Mouse (Mus musculus): ENCODE measurements around the gene Tmem40. TPM values are rescaled to one million over a fixed set of nuclear protein-coding genes. Genes with fewer than 3 reads are reported as not detected.

Tmem40 gene
- polyA plus RNA-seq, 1 experiment from 2014 or later: 24.7 TPM

GRCm38 (mm10) chr6:115698699-115699098, 63.5 kb downstream of the Tmem40 start:
- Histone ChIP-seq H3K4me3 (replicated peaks) (no peak overlapping the region), H3K9me3 (replicated peaks) (no peaks in the 10 kb centered on the region), H3K4me1 (replicated peaks) (no peaks in the 10 kb centered on the region; the same call in 1 of the 2 replicates), H3K27ac (replicated peaks) (no peak overlapping the region), H3K36me3 (replicated peaks) (no peaks in the 10 kb centered on the region), H3K4me2 (no peak overlapping the region), H3K9ac (no peak overlapping the region), H3K27me3 (no peaks in the 10 kb centered on the region)
- WGBS (ENCODE audit: insufficient replicate concordance): 56% methylated on average over 4 of the region's 4 CpGs
- no peak for ATAC-seq (ENCODE audit: insufficient read depth)

GRCm38 (mm10) chr6:115697739-115698558, 64.3 kb downstream of the Tmem40 start:
- Histone ChIP-seq H3K4me3 (replicated peaks) (no peak overlapping the region), H3K9me3 (replicated peaks) (no peaks in the 10 kb centered on the region), H3K4me2 (no peak overlapping the region), H3K4me1 (replicated peaks) (no peaks in the 10 kb centered on the region; the same call in 1 of the 2 replicates), H3K27me3 (no peaks in the 10 kb centered on the region), H3K27ac (replicated peaks) (no peak overlapping the region), H3K36me3 (replicated peaks) (no peaks in the 10 kb centered on the region), H3K9ac (no peak overlapping the region)
- ATAC-seq (ENCODE audit: insufficient read depth): no peak
- WGBS (ENCODE audit: insufficient replicate concordance): 68% methylated on average over 17 of the region's 17 CpGs

GRCm38 (mm10) chr6:115696707-115697215, 65.4 kb downstream of the Tmem40 start:
- H3K4me1 ChIP-seq (replicated peaks): no peaks in the 10 kb centered on the region; the same call in 1 of the 2 replicates
- H3K9ac ChIP-seq: no peak overlapping the region
- no peak overlapping the region for H3K4me2 ChIP-seq
- H3K27me3 ChIP-seq: no peaks in the 10 kb centered on the region
- no peaks in the 10 kb centered on the region for H3K9me3 ChIP-seq (replicated peaks)
- no peak for ATAC-seq (ENCODE audit: insufficient read depth)
- no peak overlapping the region for H3K4me3 ChIP-seq (replicated peaks)
- no peak overlapping the region for H3K27ac ChIP-seq (replicated peaks)
- no peaks in the 10 kb centered on the region for H3K36me3 ChIP-seq (replicated peaks)
- 75% methylated on average over 7 of the region's 7 CpGs for WGBS (ENCODE audit: insufficient replicate concordance)

- ATAC-seq (ENCODE audit: insufficient read depth): no peak
- 52% methylated on average over 7 of the region's 7 CpGs for WGBS (ENCODE audit: insufficient replicate concordance)
- no peaks in the 10 kb centered on the region for H3K27me3 ChIP-seq
- no peaks in the 10 kb centered on the region for H3K36me3 ChIP-seq (replicated peaks)
- H3K9me3 ChIP-seq (replicated peaks): no peaks in the 10 kb centered on the region
- no peak overlapping the region for H3K27ac ChIP-seq (replicated peaks)
- no peak overlapping the region for H3K9ac ChIP-seq
- H3K4me2 ChIP-seq: no peak overlapping the region
- peaks cover 2% of the 10 kb centered on the region; the same call in 1 of the 2 replicates for H3K4me1 ChIP-seq (replicated peaks)
- no peak overlapping the region for H3K4me3 ChIP-seq (replicated peaks)
These were observed 67.1 kb downstream of the Tmem40 start for GRCm38 (mm10) chr6:115695124-115695523.

GRCm38 (mm10) chr6:115694441-115694842, 67.8 kb downstream of the Tmem40 start:
- no peak overlapping the region for H3K9ac ChIP-seq
- H3K4me3 ChIP-seq (replicated peaks): no peak overlapping the region
- 47% methylated on average over 9 of the region's 9 CpGs for WGBS (ENCODE audit: insufficient replicate concordance)
- H3K4me2 ChIP-seq: no peak overlapping the region
- H3K27ac ChIP-seq (replicated peaks): no peak overlapping the region
- H3K36me3 ChIP-seq (replicated peaks): no peaks in the 10 kb centered on the region
- no peaks in the 10 kb centered on the region for H3K9me3 ChIP-seq (replicated peaks)
- peaks cover 4% of the 10 kb centered on the region; the same call in 1 of the 2 replicates for H3K4me1 ChIP-seq (replicated peaks)
- no peak for ATAC-seq (ENCODE audit: insufficient read depth)
- no peaks in the 10 kb centered on the region for H3K27me3 ChIP-seq

GRCm38 (mm10) chr6:115692963-115693730, 69.1 kb downstream of the Tmem40 start:
- Histone ChIP-seq H3K27me3 (no peaks in the 10 kb centered on the region), H3K9me3 (replicated peaks) (no peaks in the 10 kb centered on the region), H3K27ac (replicated peaks) (no peak overlapping the region), H3K4me1 (replicated peaks) (peaks cover 4% of the 10 kb centered on the region; the same call in 1 of the 2 replicates), H3K4me2 (no peak overlapping the region), H3K4me3 (replicated peaks) (no peak overlapping the region), H3K36me3 (replicated peaks) (no peaks in the 10 kb centered on the region), H3K9ac (no peak overlapping the region)
- WGBS (ENCODE audit: insufficient replicate concordance): 41% methylated on average over 5 of the region's 5 CpGs
- no peak for ATAC-seq (ENCODE audit: insufficient read depth)

- WGBS (ENCODE audit: insufficient replicate concordance): 58% methylated on average over 9 of the region's 9 CpGs
These were observed 69.9 kb downstream of the Tmem40 start for GRCm38 (mm10) chr6:115692163-115692950.

GRCm38 (mm10) chr6:115690105-115690504, 72.1 kb downstream of the Tmem40 start:
- no peaks in the 10 kb centered on the region for H3K9me3 ChIP-seq (replicated peaks)
- 49% methylated on average over 4 of the region's 4 CpGs for WGBS (ENCODE audit: insufficient replicate concordance)

More at GRCm38 (mm10) chr6:115692163-115692950, 69.9 kb downstream of the Tmem40 start:
- Histone ChIP-seq H3K9ac (no peak overlapping the region), H3K36me3 (replicated peaks) (no peaks in the 10 kb centered on the region), H3K9me3 (replicated peaks) (no peaks in the 10 kb centered on the region), H3K4me2 (no peak overlapping the region), H3K4me1 (replicated peaks) (peaks cover 4% of the 10 kb centered on the region; the same call in 1 of the 2 replicates), H3K4me3 (replicated peaks) (no peak overlapping the region), H3K27ac (replicated peaks) (no peak overlapping the region), H3K27me3 (no peaks in the 10 kb centered on the region)
- ATAC-seq (ENCODE audit: insufficient read depth): no peak

GRCm38 (mm10) chr6:115688589-115688988, 73.6 kb downstream of the Tmem40 start:
- H3K9me3 ChIP-seq (replicated peaks): no peaks in the 10 kb centered on the region
- H3K4me2 ChIP-seq: no peak overlapping the region
- ATAC-seq (ENCODE audit: insufficient read depth): no peak
- peaks cover 19% of the 10 kb centered on the region for H3K4me1 ChIP-seq (replicated peaks)
- H3K36me3 ChIP-seq (replicated peaks): no peaks in the 10 kb centered on the region
- no peak overlapping the region for H3K4me3 ChIP-seq (replicated peaks)
- no peak overlapping the region for H3K27ac ChIP-seq (replicated peaks)
- no peaks in the 10 kb centered on the region for H3K27me3 ChIP-seq
- 26% methylated on average over 4 of the region's 4 CpGs for WGBS (ENCODE audit: insufficient replicate concordance)
- no peak overlapping the region for H3K9ac ChIP-seq

More at GRCm38 (mm10) chr6:115690105-115690504, 72.1 kb downstream of the Tmem40 start:
- ATAC-seq (ENCODE audit: insufficient read depth): no peak
- no peaks in the 10 kb centered on the region for H3K36me3 ChIP-seq (replicated peaks)
- no peak overlapping the region for H3K9ac ChIP-seq
- no peaks in the 10 kb centered on the region for H3K27me3 ChIP-seq
- no peak overlapping the region for H3K4me3 ChIP-seq (replicated peaks)
- H3K4me1 ChIP-seq (replicated peaks): peaks cover 8% of the 10 kb centered on the region
- H3K4me2 ChIP-seq: no peak overlapping the region
- no peak overlapping the region for H3K27ac ChIP-seq (replicated peaks)

- no peaks in the 10 kb centered on the region for H3K9me3 ChIP-seq (replicated peaks)
- ATAC-seq (ENCODE audit: insufficient read depth): no peak
- no peaks in the 10 kb centered on the region for H3K36me3 ChIP-seq (replicated peaks)
- no peak overlapping the region for H3K4me3 ChIP-seq (replicated peaks)
- 59% methylated on average over 3 of the region's 3 CpGs for WGBS (ENCODE audit: insufficient replicate concordance)
- no peak overlapping the region for H3K4me2 ChIP-seq
- peaks cover 19% of the 10 kb centered on the region for H3K4me1 ChIP-seq (replicated peaks)
- H3K27ac ChIP-seq (replicated peaks): no peak overlapping the region
- no peaks in the 10 kb centered on the region for H3K27me3 ChIP-seq
- no peak overlapping the region for H3K9ac ChIP-seq
These were observed 74.5 kb downstream of the Tmem40 start for GRCm38 (mm10) chr6:115687753-115688152.

All from liver, embryonic 15.5 days (tissue).